Mouse (Mus musculus) MEL (cell line): ENCODE data around the gene Gm10718.
"Not testable (repeated sequence)": the region's sequence is repeated elsewhere in the genome, so short reads cannot be mapped to it uniquely, and the experiment has no call there.

Experiments used
- CTCF ChIP-seq, 3 experiments: IDR thresholded peaks in 2 of 3; conservative IDR thresholded peaks in 1 of 3; 2 replicates each; pipeline ENCODE4 v1.5.1; 2011 to 2012; ENCODE audit warnings: low read length in 3 of 3, low read depth in 2 of 3, mild to moderate bottlenecking in 2 of 3, improper control_type of control experiment in 1 of 3, inconsistent platforms in 1 of 3, mixed read lengths in 1 of 3, moderate library complexity in 1 of 3; ENCODE audit not compliant: control insufficient read depth in 1 of 3, insufficient read depth in 1 of 3, poor library complexity in 1 of 3, severe bottlenecking in 1 of 3
- E2F4 ChIP-seq: IDR thresholded peaks from 2 replicates; pipeline ENCODE4 v1.6.1; 2011; ENCODE audit warnings: low read depth, low read length, improper control_type of control experiment, borderline replicate concordance
- EP300 ChIP-seq, 2 experiments: IDR thresholded peaks; 2 replicates each; pipeline ENCODE4 v1.6.1; 2011; ENCODE audit warnings: improper control_type of control experiment in 2 of 2, low read length in 2 of 2, low read depth in 1 of 2, mild to moderate bottlenecking in 1 of 2
- HCFC1 ChIP-seq: IDR thresholded peaks from 2 replicates; pipeline ENCODE4 v1.6.1; 2012; ENCODE audit warnings: low read depth, mild to moderate bottlenecking, inconsistent platforms, low read length, improper control_type of control experiment, moderate library complexity
- MAX ChIP-seq: IDR thresholded peaks from 2 replicates; pipeline ENCODE4 v1.6.1; 2011; ENCODE audit warnings: low read length, improper control_type of control experiment
- MAZ ChIP-seq: IDR thresholded peaks from 2 replicates; pipeline ENCODE4 v1.6.1; 2012; ENCODE audit warnings: low read depth, mild to moderate bottlenecking, inconsistent platforms, low read length, improper control_type of control experiment
- RCOR1 ChIP-seq: IDR thresholded peaks from 2 replicates; pipeline ENCODE4 v1.6.1; 2012; ENCODE audit warnings: low read depth, mild to moderate bottlenecking, inconsistent platforms, low read length, improper control_type of control experiment
- SIN3A ChIP-seq: IDR thresholded peaks from 2 replicates; pipeline ENCODE4 v1.6.1; 2012; ENCODE audit warnings: low read length, improper control_type of control experiment, inconsistent platforms
- TAL1 ChIP-seq: IDR thresholded peaks from 2 replicates; pipeline ENCODE4 v1.6.1; 2012; ENCODE audit warnings: mild to moderate bottlenecking, inconsistent platforms, low read length, moderate library complexity, mixed read lengths
- TBP ChIP-seq: IDR thresholded peaks from 2 replicates; pipeline ENCODE4 v1.8.0; 2011; ENCODE audit warnings: low read depth, low read length, improper control_type of control experiment
- USF1 ChIP-seq: IDR thresholded peaks from 2 replicates; pipeline ENCODE4 v1.6.1; 2014; ENCODE audit warnings: low read depth, mild to moderate bottlenecking, inconsistent platforms, low read length, improper control_type of control experiment, moderate library complexity
- ZNF384 ChIP-seq: IDR thresholded peaks from 2 replicates; pipeline ENCODE4 v1.6.1; 2012; ENCODE audit warnings: low read depth, mild to moderate bottlenecking, inconsistent platforms, low read length, improper control_type of control experiment

DNA sequence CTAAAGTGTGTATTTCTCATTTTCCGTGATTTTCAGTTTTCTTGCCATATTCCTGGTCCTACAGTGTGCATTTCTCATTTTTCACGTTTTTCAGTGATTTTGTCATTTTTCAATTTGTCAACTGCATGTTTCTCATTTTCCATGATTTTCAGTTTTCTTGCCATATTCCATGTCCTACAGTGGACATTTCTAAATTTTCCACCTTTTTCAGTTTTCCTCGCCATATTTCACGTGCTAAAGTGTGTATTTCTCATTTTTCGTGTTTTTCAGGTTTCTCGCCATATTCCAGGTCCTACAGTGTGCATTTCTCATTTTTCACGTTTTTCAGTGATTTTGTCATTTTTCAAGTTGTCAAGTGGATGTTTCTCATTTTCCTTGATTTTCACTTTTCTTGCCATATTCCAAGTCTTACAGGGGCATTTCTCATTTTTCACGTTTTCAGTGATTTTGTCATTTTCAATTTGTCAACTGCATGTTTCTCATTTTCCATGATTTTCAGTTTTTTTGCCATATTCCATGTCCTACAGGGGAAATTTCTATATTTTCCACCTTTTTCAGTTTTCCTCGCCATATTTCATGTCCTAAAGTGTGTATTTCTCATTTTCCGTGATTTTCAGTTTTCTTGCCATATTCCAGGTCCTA, 7.5 kb downstream of the Gm10718 start:
- not testable (repeated sequence) for TF ChIP-seq MAX; SIN3A; MAZ; EP300 (IDR thresholded peaks at IDR 0.05; ENCODE audit: low read depth in 1 of 2, low read length in 2 of 2); HCFC1; CTCF (IDR thresholded peaks at IDR 0.05 in 2 of 3, conservative IDR thresholded peaks at IDR 0.05 in 1 of 3; ENCODE audit: control insufficient read depth in 1 of 3, insufficient read depth in 1 of 3, low read depth in 2 of 3, low read length in 3 of 3, poor library complexity in 1 of 3, severe bottlenecking in 1 of 3); ZNF384; E2F4; RCOR1; TBP; TAL1; USF1
